Mouse (Mus musculus) layer of hippocampus, adult 2 months (tissue): ENCODE results near the gene Cdc42bpg. TPM values are rescaled to one million over a fixed set of nuclear protein-coding genes. Genes with fewer than 3 reads are reported as not detected.

Experiments
- DNase-seq, 2 experiments: peaks; one replicate each; pipeline ENCODE4 v3.0.0; 2022; ENCODE audit warnings: low spot score in 2 of 2
- H3K27ac ChIP-seq: fragments of 200-600 bp; 2 replicates; pipeline ENCODE4 v1.8.1; 2022
- H3K4me3 ChIP-seq: fragments of 200-600 bp; 2 replicates; pipeline ENCODE4 v1.8.1; 2022; ENCODE audit warnings: mild to moderate bottlenecking
- CTCF ChIP-seq: fragments of 200-600 bp; conservative IDR thresholded peaks from 2 replicates; pipeline ENCODE4 v1.8.1; 2022; ENCODE audit warnings: antibody characterized with exemption, mild to moderate bottlenecking, moderate library complexity
- total RNA-seq, 2 experiments: library from RNA; stranded (reverse); gene quantifications; 2 replicates each; pipeline ENCODE4 v1.2.3; 2021

The Cdc42bpg gene
- total RNA-seq, 2 experiments from 2014 or later, result 5.0 to 5.6 TPM

DNA sequence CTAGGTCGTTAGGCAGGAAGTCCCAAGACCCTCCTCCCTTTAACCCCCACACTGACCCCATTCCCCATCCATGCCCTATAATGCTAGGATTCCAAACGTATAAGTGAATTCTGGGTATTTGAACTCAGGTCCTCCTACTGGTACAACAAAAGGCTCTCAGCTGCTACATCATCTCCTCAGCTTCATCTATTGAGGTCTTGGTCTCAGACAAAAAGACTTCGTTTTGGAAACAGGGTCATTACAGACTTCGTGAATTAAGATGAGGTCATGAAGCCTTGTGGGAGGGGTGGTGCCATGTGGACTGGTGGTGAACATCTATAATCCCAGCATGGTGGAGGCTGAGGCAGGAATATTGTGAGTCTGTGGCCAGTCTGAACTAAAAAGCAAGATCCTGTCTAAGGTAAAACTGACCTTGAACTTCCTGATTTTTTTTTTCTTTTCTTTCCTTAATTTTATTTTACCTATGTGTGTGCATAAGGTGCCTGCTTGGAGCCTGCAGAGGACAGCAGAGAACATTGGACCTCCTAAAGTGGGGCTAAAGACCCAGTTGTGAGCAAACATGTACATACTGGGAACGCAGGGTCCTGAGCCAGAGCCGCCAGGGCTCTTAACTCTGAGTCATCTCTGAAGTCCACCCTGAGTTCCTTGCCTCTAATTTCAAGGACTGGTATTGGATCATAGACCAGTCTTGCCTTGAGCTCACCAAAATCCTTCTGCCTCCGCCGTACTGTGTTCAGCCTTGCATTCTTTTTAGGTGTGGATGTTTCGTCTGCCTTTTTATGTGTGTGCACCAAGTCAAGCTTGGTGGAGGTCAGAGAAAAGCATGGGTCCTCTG, 27.7 kb downstream of the Cdc42bpg start:
- TF ChIP-seq CTCF, result no peak
- DNase-seq, result no peak
- peak overlapping the region; percentile 89 for H3K27ac ChIP-seq
- H3K4me3 ChIP-seq, result peak overlapping the region; percentile 98

DNA sequence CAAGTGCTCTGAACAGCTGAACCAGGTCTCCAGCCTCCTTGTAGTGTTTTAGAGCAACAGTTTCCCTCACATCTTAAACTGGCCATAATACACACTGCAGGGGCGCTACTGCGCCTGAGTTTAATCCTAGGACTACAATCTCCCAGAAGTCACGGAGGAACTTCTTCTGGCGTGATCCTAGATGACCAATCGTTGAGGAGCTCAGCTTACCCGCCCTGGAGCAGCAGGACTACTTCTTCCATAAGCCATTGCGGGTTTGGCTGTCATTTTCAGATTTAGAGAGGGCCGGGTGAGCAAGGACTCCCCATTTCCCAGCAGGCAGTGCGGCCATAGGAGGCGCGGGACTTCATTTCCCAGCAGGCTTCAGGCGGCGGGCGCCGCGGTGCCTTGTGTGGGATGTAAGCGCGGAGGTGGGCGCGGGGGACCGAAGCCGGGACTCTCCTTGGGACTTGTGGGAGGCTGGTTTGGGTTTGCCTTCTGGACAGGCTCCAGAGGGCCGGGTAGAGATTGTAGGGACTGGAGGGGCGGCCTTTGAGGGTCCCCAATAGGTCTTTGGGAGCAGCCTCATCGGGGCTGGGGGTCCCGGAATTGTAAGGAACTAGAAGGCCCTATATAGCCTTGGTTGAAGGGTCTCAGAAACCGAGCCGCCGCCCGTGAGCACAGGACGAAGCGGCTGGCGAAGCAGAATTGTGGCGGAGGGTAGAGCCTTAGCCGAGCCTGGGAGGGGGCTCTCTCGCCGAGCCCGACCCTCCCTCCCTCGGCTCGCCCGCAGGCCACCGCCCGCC, 28.6 kb downstream of the Cdc42bpg start, which contains the start of gene Men1:
TSS of gene Men1 (plus strand) at position 307 of the 785 bp plus-strand sequence.
- TF ChIP-seq CTCF, result peak; percentile 72
- DNase-seq, result peak; percentile 94 to 98
- Histone ChIP-seq H3K4me3 (peak within 1 kb of the TSS; percentile 98), H3K27ac (peak within 1 kb of the TSS; percentile 94)

GRCm38 (mm10) chr19:6335458-6335827, 29.2 kb downstream of the Cdc42bpg start:
- Histone ChIP-seq H3K4me3 (peak overlapping the region; percentile 98), H3K27ac (peak overlapping the region; percentile 94)
- no peak for DNase-seq
- no peak for TF ChIP-seq CTCF

- Histone ChIP-seq H3K27ac (no peak overlapping the region), H3K4me3 (peak overlapping the region; percentile 98; the same call in 1 of the 2 replicates)
- no peak for TF ChIP-seq CTCF
- no peak for DNase-seq
Observed at GRCm38 (mm10) chr19:6336920-6337319, 30.7 kb downstream of the Cdc42bpg start.

- Histone ChIP-seq H3K27ac (no peak overlapping the region), H3K4me3 (no peak overlapping the region)
- TF ChIP-seq CTCF, result no peak
- no peak for DNase-seq
Observed at GRCm38 (mm10) chr19:6338171-6338570, 31.9 kb downstream of the Cdc42bpg start.

DNA sequence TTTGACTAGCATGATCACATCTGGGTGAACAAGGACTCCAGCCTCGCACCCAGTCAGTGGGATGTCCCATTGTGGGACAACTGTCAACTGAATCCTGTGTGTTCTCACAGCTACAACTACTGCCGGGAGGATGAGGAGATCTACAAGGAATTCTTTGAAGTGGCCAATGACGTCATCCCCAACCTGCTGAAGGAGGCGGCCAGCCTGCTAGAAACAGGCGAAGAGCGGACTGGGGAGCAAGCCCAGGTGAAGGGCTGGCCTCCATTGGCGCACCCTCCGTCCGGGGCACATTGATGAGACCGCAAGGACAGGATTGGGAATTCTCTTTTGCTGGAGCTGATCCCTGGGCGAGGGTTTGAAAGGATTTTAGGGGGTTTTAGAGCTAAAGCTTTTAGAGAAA, 32.5 kb downstream of the Cdc42bpg start:
- no peak for TF ChIP-seq CTCF
- no peak for DNase-seq
- Histone ChIP-seq H3K4me3 (no peak overlapping the region), H3K27ac (no peak overlapping the region)

GRCm38 (mm10) chr19:6339191-6339590, 32.9 kb downstream of the Cdc42bpg start:
- no peak overlapping the region for H3K4me3 ChIP-seq
- H3K27ac ChIP-seq, result peak overlapping the region; percentile 79; the same call in 1 of the 2 replicates
- no peak for DNase-seq
- TF ChIP-seq CTCF, result no peak

DNA sequence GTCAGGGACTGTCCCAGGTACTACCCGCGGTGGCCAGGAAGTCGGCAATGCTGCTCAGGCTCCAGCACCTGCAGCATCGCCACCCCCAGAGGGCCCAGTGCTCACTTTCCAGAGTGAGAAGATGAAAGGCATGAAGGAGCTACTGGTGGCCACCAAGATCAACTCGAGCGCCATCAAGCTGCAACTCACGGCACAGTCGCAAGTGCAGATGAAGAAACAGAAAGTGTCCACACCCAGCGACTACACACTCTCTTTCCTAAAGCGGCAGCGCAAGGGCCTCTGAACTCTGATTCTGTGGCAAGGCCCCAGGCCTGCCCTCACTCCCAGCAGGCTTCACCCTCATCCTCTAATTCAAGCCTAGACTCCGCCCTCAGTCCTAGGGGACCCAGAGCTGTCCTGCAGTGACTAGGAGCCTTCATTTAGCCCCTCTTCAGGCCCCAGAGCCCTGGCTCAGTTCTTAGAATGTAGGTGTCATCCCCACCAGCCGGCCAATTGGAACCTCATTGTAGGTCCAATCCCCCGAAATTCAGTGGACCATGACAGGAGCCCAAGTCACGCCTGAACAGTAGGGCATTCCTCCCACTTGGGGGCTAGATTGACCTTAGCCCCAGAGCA, 33.7 kb downstream of the Cdc42bpg start:
- peak; percentile 46 for TF ChIP-seq CTCF
- Histone ChIP-seq H3K4me3 (peak overlapping the region; percentile 81), H3K27ac (peak overlapping the region; percentile 79)
- no peak for DNase-seq

GRCm38 (mm10) chr19:6340524-6341452, 34.5 kb downstream of the Cdc42bpg start, which contains the start of gene Map4k2:
Gene Map4k2, plus strand, starts transcription at chr19:6341135.
- peak within 1 kb of the TSS; percentile 84 for H3K27ac ChIP-seq
- peak; percentile 68 to 69 for DNase-seq
- peak; percentile 51 for TF ChIP-seq CTCF
- peak within 1 kb of the TSS; percentile 81 for H3K4me3 ChIP-seq

DNA sequence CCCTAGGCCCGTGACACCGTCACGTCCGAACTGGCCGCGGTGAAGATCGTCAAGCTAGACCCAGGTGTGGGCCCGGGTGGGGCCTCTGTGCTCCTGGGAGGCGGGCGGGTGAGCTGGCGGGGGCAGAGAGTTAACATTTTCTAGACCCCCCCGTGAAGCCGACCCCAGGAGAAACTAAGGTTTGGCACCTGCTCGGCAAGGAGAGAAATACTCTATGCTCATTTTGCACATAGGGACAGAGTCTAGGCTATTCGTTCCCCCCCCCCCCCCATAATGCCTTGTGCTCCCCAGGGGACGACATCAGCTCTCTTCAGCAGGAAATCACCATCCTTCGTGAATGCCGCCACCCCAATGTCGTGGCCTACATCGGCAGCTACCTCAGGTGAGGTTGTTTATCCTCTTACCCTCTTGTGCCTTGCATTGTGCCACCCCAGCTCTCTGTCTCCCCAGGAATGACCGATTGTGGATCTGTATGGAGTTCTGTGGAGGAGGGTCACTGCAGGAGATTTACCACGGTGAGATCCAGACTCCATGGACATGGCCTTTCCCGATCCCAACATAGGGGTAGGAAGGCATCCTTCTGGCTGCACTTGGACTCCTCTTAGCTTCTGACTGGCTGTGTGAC, 35.3 kb downstream of the Cdc42bpg start:
- no peak for DNase-seq
- peak overlapping the region; percentile 81 for H3K4me3 ChIP-seq
- no peak for TF ChIP-seq CTCF
- H3K27ac ChIP-seq, result peak overlapping the region; percentile 84

DNA sequence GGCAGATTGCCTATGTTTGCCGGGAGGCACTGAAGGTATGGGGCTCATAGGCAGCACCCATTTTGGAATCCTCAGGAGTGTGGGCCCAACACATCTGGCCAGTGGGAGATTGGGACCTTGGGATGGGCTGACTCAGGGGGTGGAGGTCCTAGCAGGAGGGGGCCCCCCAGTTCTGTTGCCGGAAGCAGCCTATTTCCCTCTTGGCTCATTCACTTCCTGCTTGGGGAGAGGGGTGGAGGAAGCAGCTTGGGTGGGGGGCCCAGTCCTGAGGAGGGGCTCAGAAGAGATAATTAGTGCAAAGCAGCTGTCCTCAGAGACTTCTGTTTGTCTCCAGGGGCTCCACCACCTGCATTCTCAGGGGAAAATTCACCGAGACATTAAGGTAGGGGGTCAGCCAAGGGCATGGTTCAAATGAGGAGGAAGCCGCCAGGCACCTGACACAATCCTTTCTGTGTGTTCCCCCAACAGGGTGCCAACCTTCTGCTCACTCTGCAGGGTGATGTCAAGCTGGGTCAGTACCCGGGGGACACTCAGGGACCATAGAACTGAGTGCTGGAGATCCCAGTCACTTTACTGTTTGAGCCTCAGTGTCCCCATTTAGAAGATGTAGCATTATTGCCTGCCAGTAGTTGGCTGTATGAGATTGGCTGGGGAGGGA, 36.1 kb downstream of the Cdc42bpg start:
- no peak for TF ChIP-seq CTCF
- no peak for DNase-seq
- Histone ChIP-seq H3K27ac (peak overlapping the region; percentile 84), H3K4me3 (peak overlapping the region; percentile 81)
